Mouse (Mus musculus) thymus, postnatal 36 days (tissue): ENCODE results near the gene Efemp2.

ENCODE experiments used
- DNase-seq, 2 experiments: peaks; one replicate each; pipeline ENCODE4 v3.0.0; 2022; ENCODE audit warnings: mixed read lengths in 2 of 2

The Efemp2 gene

DNA sequence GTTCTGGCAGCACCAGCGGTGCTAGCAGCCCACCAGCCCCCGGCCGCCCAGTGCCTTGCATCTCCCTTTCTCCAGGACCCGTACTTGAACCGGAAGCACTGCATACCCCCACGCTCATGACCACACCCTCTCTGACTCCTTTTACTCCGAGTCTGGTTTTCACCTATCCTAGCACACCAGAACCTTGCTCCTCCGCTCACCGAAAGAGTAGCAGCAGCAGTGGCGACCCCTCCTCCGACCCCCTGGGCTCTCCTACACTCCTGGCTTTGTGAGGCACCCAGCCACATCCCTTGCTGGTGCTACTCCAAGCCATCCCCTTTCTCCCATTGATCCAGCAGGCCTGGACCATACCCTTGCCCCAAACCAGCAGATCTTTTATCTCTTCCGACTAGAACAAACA, 18.7 kb upstream of the Efemp2 start:
- no peak for DNase-seq

DNA sequence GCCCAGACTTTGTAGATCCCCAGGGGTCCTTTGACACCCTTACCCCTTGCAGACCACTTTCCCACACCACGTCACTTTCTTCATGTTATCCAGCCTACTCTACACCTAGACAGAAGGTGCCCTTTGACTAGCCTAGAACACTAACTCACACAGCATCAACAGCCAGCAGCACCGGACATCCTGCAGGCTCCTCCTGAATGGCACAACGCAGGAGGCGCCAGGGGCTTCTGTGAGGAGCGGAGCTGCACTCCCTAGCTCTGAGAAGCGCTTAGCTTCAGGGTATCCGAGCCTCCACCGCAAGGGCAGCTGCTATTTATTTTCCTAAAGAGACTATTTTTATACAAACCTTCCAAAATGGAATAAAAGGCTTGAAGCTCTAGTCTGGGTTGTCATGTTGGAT, 18.2 kb upstream of the Efemp2 start:
- DNase-seq: no peak

DNA sequence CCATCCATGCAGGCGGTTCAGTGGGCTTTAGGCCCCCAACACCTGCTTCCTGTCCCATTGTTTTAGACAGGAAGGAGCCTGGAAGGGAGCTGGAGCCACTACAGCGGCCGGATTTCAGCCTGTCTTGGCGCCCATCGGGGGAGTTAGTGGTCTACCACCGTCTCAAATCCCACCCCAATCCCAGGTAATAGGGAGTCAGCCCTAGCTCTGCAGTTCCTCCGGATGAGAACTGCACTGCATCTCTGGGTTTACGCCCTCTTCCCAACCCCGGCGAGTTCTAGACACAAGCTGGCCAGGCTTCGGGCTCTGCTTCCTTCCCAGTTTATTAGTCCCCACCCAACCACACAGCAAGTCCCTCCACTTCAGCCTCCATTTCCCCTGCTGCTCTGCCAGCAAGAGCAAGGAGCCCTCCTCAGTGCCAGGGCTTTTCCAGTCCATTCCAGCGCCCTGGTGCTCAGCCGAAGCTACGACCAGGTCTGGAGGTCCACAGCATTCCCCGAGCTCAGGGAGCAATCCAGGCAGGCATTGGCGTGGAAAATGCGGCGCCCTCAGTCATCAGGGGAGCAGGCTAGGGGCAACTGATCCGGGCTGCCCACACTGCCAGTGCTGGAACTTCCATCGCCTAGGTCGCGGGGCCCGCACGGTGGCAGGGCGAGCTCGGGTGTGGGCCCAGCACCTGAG, 17.4 kb upstream of the Efemp2 start:
- DNase-seq: no peak

- DNase-seq: peak; percentile 95 to 96
Measured at GRCm38 (mm10) chr19:5456922-5457745, 16.6 kb upstream of the Efemp2 start.

- no peak for DNase-seq
Measured at GRCm38 (mm10) chr19:5457746-5458442, 15.9 kb upstream of the Efemp2 start, which contains the start of gene Ccdc85b. Gene Ccdc85b, minus strand, starts transcription at chr19:5457894.

DNA sequence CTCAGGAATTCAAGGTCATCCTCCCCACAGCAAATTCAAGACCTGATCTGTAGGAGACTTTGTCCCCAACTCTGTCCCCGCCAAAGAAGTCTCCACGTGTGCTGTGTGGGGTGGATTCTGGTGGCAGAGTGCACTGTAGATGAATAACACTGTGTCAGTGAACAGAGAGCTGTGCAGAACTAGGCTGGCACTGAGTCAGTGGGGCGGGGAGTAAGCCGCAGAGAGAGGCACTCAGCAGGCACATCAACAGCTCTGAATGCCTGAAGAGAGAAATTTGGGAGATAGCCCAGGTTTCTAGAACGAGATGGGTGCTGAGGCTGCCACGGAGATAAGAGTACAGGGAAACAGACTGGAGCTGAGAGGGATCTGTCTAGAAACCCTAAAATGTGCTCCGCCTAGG, 14.7 kb upstream of the Efemp2 start:
- DNase-seq: no peak

- no peak for DNase-seq
Measured at GRCm38 (mm10) chr19:5459896-5460295, 13.9 kb upstream of the Efemp2 start.

DNA sequence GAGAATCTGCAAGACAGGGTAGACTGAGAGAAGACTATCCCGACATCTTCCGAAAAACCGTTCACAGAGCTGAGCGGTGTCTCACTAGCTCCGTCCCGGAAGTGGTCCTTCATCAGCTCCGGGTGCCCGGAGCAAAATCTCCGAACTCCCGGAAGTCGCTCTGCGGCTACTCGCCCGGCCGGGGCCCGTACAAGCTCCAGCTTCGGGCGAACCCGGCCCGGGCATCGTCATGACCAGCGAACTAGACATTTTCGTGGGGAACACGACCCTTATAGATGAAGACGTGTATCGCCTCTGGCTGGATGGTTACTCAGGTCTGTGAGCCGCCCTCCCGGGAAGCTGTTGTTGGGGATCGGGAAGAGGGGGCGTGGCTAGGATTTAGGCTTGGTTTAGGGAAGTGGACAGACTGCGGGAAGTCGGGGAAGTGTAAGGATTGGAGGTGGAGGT, 13.3 kb upstream of the Efemp2 start, which contains the start of gene Fibp:
Gene Fibp (plus strand): TSS at position 151 of the 447 bp plus-strand sequence.
- peak; percentile 75 to 81 for DNase-seq

GRCm38 (mm10) chr19:5461411-5461810, 12.3 kb upstream of the Efemp2 start:
- DNase-seq: no peak

DNA sequence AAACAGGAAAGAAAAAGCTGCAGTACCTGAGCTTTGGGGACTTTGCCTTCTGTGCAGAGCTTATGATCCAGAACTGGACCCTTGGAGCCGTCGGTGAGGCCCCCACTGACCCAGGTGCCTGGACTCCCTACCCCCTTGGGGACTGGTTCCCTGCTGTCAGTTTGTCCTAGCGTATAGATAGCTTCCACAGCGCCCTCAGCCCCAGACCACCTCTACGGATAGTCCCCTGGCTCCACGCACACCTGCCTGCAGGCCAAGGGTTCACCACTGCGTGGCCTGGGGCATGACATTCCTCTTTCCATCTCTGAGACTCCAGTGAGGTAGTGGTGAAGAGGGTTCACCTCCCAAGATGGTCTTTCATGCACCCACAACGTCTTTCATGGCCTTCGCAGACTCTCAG, 10.5 kb upstream of the Efemp2 start:
- no peak for DNase-seq

DNA sequence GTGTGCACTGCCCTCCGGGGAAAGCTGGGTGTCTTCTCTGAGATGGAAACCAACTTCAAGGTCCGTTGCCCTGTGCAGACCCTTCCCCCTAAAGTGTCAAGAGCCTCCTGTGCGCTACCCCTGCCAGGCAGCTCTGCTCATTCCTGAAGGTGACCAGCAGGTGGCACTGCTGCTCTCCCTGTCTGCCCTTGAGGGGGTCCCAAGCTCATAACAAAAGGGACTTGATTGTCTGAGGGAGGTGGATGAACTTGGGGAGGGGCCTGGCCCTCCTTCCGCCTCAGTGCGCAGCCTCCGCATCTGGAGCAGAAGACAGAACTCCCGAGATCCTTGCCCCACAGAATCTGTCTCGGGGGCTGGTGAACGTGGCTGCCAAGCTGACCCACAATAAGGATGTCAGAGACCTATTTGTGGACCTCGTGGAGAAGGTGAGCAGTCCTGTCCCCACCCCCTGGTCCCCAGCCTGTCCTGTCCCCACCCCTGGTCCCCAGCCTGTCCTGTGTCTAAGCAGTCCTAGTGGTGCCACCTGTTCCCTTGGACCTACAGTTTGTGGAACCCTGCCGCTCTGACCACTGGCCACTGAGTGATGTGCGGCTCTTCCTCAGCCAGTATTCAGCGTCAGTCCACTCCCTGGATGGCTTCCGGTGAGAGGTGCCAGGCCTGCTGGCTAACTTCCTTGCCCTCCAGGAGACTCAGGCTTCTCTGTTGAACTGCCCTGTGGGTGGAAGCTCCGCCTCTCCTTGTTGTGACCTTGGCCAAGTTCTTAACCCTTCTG, 9.8 kb upstream of the Efemp2 start:
- DNase-seq: peak; percentile 72 to 73

DNA sequence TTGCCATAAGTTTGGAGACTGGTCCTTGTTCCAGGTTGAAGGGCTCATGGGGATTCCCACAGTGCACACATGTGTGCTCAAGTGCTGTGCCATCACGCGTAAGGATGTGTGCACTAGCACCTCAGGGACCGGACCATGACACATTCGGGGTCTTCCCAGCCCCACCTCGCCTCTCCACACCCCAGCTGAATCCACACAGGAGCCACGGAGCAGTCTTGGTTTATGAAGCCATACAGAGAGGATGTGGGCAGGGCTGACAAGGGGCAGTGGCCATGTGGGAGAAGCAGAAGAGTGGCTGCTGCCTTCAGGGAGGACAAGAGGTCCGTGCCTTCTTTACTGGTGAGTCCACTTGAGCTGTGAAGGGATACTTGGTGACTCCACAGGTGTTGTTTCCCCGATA, 8.7 kb upstream of the Efemp2 start:
- no peak for DNase-seq

GRCm38 (mm10) chr19:5466916-5467500, 6.7 kb upstream of the Efemp2 start:
- no peak for DNase-seq

GRCm38 (mm10) chr19:5468374-5468773, 5.4 kb upstream of the Efemp2 start, which contains the start of gene Ctsw:
Gene Ctsw, minus strand, starts transcription at chr19:5468507.
- peak; percentile 69 to 80 for DNase-seq

- no peak for DNase-seq
Measured at GRCm38 (mm10) chr19:5471846-5472245, 1.9 kb upstream of the Efemp2 start.

DNA sequence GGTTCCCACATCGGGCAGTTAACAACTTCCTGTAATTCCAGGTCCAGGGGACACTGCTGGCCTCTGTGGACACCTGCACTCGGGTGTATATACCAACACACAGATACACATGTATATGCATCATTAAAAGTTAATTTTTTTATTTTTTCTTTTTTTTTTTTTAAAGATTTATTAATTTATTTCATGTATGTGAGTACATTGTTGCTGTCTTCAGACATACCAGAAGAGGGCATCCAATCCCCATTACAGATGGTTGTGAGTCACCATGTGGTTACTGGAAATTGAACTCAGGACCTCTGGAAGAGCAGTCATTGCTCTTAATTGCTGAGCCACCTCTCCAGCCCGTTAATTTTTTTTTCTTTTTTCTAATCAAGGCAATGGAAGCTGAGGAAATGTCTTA, 897 bp upstream of the Efemp2 start:
- DNase-seq: no peak

DNA sequence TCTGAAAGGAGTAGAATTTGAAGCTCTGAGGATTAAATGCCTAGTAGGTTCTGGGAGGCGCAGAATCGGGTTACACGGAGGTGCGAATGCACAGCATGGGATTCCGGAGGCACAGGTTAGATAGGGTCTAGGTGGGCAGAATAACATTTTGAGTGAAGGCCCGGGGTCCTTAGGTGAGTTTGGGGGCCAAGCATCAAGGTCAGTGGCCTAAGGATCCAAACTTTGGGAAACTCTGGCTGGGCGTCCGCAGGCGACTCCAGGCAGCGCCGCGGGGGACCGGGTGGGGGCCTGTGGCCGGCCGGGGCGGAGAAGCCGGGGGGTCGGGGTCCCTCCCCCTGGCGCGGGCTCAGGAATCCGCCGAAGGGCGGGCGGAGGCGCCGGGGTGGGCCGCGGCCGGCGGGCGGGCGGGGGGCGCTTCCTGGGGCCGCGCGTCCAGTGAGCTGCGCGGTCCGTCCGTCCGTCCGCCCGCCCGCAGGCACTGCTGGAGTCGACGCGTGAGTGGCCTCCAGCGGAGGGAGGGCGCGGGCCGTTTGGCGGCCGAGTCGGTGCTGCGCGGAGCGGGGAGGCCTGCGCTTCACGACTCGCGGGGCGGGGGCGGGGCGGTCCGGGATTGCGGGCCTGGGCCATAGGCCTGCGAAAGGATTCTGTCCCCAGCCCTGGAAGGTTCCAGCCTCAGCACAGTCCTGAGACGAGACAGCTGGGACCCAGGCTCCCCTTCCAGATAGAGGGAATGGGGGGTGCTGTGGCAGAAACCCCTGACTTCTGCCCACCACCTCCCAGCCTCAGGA, 721 bp downstream of the Efemp2 start:
- no peak for DNase-seq

DNA sequence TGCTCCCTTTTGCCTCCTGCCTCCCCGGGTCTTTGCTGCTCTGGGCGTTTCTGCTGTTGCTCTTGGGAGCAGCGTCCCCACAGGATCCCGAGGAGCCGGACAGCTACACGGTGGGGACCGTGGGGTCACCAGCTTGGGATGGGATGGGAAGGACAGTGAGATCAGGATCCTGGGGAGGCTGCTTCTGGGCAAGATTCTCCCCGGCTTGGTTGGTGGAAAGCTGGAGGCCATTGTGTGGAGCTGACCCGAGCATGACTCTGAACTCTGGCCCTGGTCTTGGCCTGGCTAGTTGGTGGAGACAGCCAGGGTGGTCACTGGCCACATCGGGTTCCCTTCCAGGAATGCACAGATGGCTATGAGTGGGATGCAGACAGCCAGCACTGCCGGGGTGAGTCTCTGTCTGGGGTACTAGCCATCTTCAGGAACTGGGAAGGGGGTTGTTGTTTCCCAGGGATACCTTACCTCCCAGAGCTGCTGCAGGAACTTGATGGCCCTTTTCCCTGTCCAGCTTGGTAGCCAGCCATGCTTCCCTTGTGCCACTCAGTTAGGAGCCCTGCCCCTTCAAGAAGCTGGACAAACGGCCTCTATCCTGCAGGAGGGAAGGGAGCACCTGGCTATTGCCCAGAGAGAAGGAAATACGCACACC, 1.4 kb downstream of the Efemp2 start:
- no peak for DNase-seq

DNA sequence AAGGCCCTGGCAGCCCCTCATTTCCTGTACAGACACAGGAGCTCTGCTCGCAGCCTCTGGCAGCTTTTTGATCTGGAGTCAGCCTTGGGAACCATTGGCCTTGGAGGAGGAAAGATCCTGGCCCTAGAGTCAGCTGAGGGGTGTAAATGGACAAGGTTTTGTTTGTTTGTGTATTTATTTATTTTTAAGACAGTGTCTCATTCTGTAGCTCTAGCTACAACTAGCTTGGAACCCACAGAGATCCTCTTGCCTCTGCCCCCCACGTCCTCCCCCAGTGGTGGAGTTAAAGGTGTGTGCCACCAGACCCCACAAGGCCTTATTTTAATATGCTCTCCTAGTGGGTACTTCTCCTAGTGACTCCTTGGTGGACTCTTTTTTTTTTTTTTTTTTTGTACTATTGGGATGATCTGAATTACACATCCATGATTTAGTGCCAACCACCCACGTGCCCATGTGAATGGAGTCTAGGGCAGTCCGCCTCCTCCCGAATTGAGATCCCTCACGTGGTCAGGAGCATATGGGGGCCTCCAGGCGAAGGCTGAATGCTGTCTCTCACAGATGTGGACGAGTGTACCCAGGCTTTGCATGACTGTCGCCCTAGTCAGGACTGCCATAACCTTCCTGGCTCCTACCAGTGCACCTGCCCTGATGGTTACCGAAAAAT, 3.4 kb downstream of the Efemp2 start:
- no peak for DNase-seq

- DNase-seq: no peak
Measured at GRCm38 (mm10) chr19:5477668-5478300, 4.0 kb downstream of the Efemp2 start.
